ENCODE assay signal across 10 mouse cellular contexts in genomic region chr9:61537316-61538189, GRCm38 (mm10).
DNase-seq lines count a peak whose midpoint lies in the region; ATAC-seq lines count a peak whose summit lies in the region.
"Had no signal": no experiment of that assay in that cellular context is flagged by ENCODE, and none has a peak within 500 bp of the region (broad histone marks: within the 10 kb centered on the region; RNA-seq: fewer than 3 reads in every experiment).

No protein-coding gene starts in this region.

- peak; percentile 17 for DNase-seq in left cerebral cortex, postnatal 4 days
- DNase-seq in left cerebral cortex, postnatal 36 days (ENCODE audit: low spot score in 2 of 2), result no peak
- DNase-seq in limb, embryonic 11.5 days (ENCODE audit: low spot score), result peak; percentile 65
- DNase-seq in layer of hippocampus, postnatal 25 days (ENCODE audit: extremely low spot score in 1 of 2, low spot score in 1 of 2), result no peak
- no peak for DNase-seq in urinary bladder, postnatal 36 days (ENCODE audit: low spot score in 2 of 2)
- no peak for DNase-seq in spleen, postnatal 10 days (ENCODE audit: low spot score in 2 of 2)
- DNase-seq: adrenal gland, postnatal 10 days had no signal

- no peak overlapping the region for H3K4me3 ChIP-seq in forebrain, embryonic 13.5 days
- no peak overlapping the region for H3K4me3 ChIP-seq in limb, embryonic 11.5 days (ENCODE audit: low read depth, low read length)
- H3K4me3 ChIP-seq in neural tube, embryonic 14.5 days (ENCODE audit: low read depth, low read length), result no peak overlapping the region

- no peaks in the 10 kb centered on the region for H3K36me3 ChIP-seq in forebrain, embryonic 13.5 days (ENCODE audit: poor library complexity, severe bottlenecking)
- no peaks in the 10 kb centered on the region for H3K36me3 ChIP-seq in limb, embryonic 11.5 days (ENCODE audit: control insufficient read depth, insufficient read depth, low read length)
- no peaks in the 10 kb centered on the region for H3K36me3 ChIP-seq in neural tube, embryonic 14.5 days (ENCODE audit: control insufficient read depth, insufficient read depth, low read length)

- peak overlapping the region; percentile 48 for H3K27ac ChIP-seq in forebrain, embryonic 13.5 days
- no peak overlapping the region; the same call in 1 of the 2 replicates for H3K27ac ChIP-seq in limb, embryonic 11.5 days (replicated peaks; ENCODE audit: low read depth, low read length)
- no peak overlapping the region for H3K27ac ChIP-seq in neural tube, embryonic 14.5 days (ENCODE audit: low read depth, low read length)
- H3K27ac ChIP-seq: liver, embryonic 14.5 days had no signal

- intact Hi-C loops in left cerebral cortex, postnatal 4 days (cut with DNase I), result no loop called here
- intact Hi-C loops in left cerebral cortex, postnatal 36 days (cut with DNase I), result no loop called here

- peaks cover 5% of the 10 kb centered on the region; the same call in 1 of the 2 replicates for H3K9me3 ChIP-seq in forebrain, embryonic 13.5 days (replicated peaks)
- H3K9me3 ChIP-seq in limb, embryonic 11.5 days (ENCODE audit: control insufficient read depth, low read length), result no peaks in the 10 kb centered on the region
- no peaks in the 10 kb centered on the region for H3K9me3 ChIP-seq in neural tube, embryonic 14.5 days (ENCODE audit: control insufficient read depth, low read length)

- H3K4me1 ChIP-seq in forebrain, embryonic 13.5 days, result peaks cover 18% of the 10 kb centered on the region
- H3K4me1 ChIP-seq in limb, embryonic 11.5 days (ENCODE audit: control insufficient read depth, insufficient read depth, low read length), result peaks cover 7% of the 10 kb centered on the region; the same call in 1 of the 2 replicates
- H3K4me1 ChIP-seq in neural tube, embryonic 14.5 days (ENCODE audit: control insufficient read depth, insufficient read depth, low read length), result peaks cover 7% of the 10 kb centered on the region; the same call in 1 of the 2 replicates

- H3K4me2 ChIP-seq in forebrain, embryonic 13.5 days, result peak overlapping the region; percentile 40
- peak overlapping the region; percentile 24; the same call in 1 of the 2 replicates for H3K4me2 ChIP-seq in limb, embryonic 11.5 days (ENCODE audit: low read depth, severe bottlenecking)
- H3K4me2 ChIP-seq in neural tube, embryonic 14.5 days (ENCODE audit: low read depth, low read length), result peak overlapping the region; percentile 24; the same call in 1 of the 2 replicates

- no peak overlapping the region for H3K9ac ChIP-seq in forebrain, embryonic 13.5 days
- H3K9ac ChIP-seq in limb, embryonic 11.5 days (ENCODE audit: low read length), result no peak overlapping the region
- H3K9ac ChIP-seq in neural tube, embryonic 14.5 days (replicated peaks; ENCODE audit: low read depth, low read length), result no peak overlapping the region
- H3K9ac ChIP-seq: liver, embryonic 14.5 days had no signal

- WGBS in forebrain, embryonic 13.5 days, result 14% methylated on average over 17 of the region's 22 CpGs
- WGBS in limb, embryonic 11.5 days, result 13% methylated on average over 18 of the region's 22 CpGs
- 18% methylated on average over 15 of the region's 22 CpGs for WGBS in neural tube, embryonic 14.5 days

- peaks cover 13% of the 10 kb centered on the region for H3K27me3 ChIP-seq in forebrain, embryonic 13.5 days
- no peaks in the 10 kb centered on the region for H3K27me3 ChIP-seq in limb, embryonic 11.5 days (ENCODE audit: control insufficient read depth, insufficient read depth, low read length)
- H3K27me3 ChIP-seq in neural tube, embryonic 14.5 days (ENCODE audit: control insufficient read depth, insufficient read depth, low read length), result no peaks in the 10 kb centered on the region

- peak; percentile 45; the same call in 1 of the 2 replicates for ATAC-seq in forebrain, embryonic 13.5 days
- peak; percentile 53 for ATAC-seq in limb, embryonic 11.5 days (ENCODE audit: insufficient number of reproducible peaks, low FRiP score, low TSS enrichment, low read depth)
- ATAC-seq in neural tube, embryonic 14.5 days (ENCODE audit: low read depth), result peak; percentile 60; the same call in 1 of the 2 replicates

Comparison
In these comparisons a context has a peak if more than half of its experiments do, and no peak if none do; other contexts are left out.
1. DNase-seq: peak in left cerebral cortex, postnatal 4 days (single experiment) and limb, embryonic 11.5 days (single experiment); none in left cerebral cortex, postnatal 36 days (0 of 2), layer of hippocampus, postnatal 25 days (0 of 2), urinary bladder, postnatal 36 days (0 of 2) and spleen, postnatal 10 days (0 of 2).
2. Peak in every context shown above with its lines, with median percentiles within 50 percentile points of each other: ATAC-seq and H3K4me2 ChIP-seq.